Mouse (Mus musculus) layer of hippocampus, adult 8-10 months (tissue): ENCODE results near the gene Hoxa9. TPM values are rescaled to one million over a fixed set of nuclear protein-coding genes. Genes with fewer than 3 reads are reported as not detected.

Experiments
- DNase-seq, 2 experiments: peaks; one replicate each; pipeline ENCODE4 v3.0.0; 2022; ENCODE audit warnings: low spot score in 2 of 2
- total RNA-seq, 4 experiments: library from RNA; stranded (reverse); gene quantifications; 2 replicates each; pipeline ENCODE4 v1.2.4; 2022

Gene Hoxa9
- not detected for total RNA-seq

DNA sequence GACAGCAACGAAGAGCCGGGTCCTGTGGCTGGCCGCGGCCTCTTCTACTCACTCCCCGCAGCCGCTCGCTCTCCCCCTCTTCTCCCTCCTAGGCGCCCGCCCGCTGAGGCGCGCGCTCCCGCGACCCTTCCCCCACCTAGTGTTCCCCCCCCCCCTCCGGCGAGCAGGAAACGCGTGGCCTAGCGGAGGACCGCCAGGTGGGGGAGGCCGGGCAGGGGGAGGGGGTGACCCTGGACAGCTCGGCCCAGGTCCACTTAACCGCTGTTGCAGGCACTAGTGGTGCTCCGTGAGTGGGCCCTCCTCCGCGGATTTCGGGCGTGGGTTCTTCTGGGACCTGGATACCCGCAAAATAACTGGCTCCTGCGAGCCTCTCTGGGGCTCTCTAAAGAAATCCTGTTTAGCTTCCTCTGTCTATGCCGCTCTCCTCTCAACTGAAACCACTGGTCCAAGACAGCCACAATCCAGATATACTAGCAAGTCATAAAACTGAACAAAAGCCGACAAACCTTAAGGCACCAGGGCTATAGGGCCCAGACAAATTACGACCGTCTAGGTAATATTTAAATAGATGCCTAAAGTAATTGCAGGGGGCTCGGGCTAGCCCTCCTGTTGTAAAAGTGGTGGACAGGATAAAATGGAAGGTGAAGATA, at the start of gene Hoxa9:
TSS of gene Hoxa9 (minus strand) at position 574 of the 650 bp plus-strand sequence.
- DNase-seq, result no peak

DNA sequence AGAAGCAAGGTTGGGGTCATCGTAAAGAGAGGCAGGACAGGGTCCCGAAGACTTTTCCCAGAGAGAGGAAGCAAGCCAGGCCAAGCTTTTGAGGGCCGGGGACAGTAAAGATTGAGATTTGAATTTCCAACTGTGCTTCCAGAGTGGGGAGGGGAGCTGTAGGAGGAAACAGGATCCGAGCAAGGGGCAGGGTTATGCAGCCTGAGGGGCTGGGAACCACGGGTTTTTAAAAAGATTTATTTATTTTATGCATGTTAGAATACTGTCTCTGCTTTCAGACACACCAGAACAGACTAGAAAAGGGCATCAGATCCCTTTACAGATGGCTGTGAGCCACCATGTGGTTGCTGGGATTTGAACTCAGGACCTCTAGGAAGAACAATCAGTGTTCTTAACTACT, 46.0 kb upstream of the Hoxa9 start:
- no peak for DNase-seq

DNA sequence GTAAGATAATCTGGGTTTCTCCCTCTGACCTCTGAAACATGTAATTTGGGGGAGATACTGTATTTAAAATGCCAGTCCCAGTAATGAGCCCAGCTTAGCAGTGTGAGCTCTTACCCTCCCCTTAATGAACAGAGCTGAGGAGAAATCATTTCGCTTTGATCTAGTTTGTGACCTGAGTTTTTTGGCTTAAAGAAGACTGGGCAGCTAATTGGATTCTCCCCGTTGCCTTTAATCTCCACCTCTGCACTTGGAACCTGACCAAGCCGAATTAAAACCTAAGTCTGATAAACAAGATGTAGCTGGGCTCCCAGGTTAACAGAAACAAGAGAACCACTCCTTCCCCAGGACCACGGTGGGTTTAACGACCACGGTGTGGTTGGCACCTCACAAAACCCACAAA, 45.5 kb upstream of the Hoxa9 start:
- DNase-seq, result no peak

DNA sequence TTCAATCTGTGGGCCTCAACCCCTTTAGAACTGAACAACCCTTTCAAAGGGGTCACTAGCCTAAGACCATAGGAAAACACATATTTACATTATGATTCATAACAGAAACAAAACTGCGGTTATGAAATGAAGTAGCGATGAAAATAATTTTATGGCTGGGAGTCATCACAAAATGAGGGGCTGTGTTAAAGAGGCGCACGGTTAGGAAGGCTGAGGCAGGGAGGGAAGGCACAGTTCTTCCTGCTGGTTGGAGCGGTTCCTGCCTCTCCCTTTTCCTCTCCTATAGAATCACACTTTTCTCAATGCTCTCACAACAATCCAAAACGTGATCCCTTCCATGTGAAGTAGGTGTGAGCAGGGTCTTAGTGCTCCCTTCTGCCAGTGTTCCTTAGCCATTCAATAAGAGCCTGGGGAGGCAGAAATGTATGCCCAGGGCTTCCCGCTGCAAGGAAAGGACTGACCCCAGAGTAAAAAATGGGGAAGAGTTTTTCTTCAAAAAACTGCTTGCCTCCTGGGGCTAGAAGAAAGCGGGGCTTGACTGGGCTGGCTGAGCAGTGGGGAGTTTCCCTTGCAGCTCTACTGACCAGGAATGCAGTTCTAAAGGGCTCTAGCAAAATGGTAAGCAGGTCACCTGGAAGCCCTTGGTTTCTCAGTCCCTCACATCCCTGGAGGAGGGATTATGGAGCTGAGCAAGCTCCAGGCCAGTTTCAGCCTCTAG, 44.8 kb upstream of the Hoxa9 start:
- no peak for DNase-seq

DNA sequence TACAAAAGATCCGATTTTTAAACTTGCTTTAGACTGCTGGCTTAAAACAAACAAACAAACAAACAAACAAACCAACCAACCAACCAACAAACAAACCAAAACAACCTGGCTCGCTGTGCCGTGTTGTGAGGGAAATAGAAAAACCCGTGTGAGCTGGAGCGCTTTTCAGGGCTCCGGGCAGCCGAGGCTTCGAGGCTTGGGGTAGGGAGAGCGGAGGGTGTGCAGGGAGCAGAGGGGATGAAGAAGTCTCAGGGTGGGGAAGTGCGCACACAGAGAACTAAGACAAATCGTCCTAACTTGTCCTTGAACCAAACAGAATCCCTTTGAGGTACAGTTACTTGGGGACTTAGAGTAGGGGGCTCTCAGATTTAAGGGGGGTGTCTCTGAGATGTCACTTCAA, 43.7 kb upstream of the Hoxa9 start:
- no peak for DNase-seq

DNA sequence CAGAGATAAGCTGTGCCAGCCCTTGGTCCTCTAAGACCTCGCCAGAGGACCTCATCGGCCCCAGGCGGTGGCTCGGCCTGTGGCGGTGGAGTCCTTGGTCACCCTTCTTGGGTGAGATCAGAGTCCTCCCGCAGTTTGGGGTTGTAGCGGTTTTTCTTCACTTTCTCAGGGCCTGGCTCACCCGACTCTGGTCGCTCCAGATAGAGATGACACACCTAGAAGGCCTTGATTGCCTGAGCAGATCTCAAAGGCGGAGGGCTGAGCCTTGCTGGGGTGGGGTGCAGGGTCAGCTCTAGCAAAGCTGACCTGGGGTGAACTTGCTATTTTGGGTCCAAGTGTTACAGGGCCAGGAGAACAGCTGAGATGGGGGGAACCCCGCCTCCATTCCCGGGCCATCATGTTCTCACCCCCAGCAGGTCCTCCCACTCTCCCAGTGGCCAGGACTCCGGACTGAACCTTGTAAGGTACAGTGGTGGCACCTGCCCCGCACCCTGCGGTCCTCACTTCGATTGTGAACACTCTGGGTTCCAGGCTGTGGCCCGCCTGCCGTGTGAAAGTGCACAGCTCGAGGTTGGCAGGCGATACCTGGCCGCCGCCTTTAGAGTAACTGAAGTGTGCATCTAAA, 42.9 kb upstream of the Hoxa9 start:
- DNase-seq, result no peak

DNA sequence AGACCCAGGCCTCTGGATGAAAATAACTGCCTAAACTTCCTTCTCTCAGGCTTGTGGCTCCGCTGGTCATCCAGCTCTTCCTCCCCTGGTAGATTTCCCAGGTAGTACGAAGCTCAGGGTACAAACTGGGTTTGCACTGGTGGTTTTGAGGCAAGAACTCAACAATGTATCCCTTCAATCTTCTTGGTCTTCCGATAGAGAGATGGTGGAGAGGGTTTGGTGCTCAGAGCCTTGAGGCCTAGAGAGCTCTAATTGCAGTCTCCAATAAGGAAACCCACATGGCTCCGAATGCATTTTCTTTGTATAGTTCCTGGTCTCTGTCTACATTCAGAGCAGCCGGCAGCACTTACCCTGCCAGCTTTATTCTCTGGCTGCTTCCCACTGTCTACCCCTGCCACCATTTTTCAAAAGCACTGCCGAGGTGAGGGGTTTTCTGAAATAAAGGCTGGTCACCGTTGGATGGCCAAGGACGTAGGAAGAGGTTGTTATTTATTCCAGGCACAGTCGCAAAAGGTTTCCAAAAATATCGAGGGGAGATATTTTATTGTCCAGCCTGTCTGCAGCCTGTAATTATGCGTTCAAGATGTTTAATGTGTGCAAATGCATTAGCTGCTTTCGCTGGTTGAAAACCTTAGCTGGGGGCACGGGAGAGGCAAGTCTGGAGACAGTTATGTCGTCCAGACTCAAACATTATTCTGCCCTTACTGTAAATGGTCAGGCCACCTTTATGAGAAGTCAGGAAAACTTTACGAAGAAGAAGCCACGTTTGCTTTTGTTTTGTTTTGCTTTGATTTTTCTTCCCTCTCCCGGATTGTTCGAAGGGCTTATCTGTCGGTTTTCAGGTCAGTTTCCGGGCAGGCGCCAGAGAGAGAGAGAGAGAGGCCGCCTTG, 42.1 kb upstream of the Hoxa9 start:
- DNase-seq, result no peak

DNA sequence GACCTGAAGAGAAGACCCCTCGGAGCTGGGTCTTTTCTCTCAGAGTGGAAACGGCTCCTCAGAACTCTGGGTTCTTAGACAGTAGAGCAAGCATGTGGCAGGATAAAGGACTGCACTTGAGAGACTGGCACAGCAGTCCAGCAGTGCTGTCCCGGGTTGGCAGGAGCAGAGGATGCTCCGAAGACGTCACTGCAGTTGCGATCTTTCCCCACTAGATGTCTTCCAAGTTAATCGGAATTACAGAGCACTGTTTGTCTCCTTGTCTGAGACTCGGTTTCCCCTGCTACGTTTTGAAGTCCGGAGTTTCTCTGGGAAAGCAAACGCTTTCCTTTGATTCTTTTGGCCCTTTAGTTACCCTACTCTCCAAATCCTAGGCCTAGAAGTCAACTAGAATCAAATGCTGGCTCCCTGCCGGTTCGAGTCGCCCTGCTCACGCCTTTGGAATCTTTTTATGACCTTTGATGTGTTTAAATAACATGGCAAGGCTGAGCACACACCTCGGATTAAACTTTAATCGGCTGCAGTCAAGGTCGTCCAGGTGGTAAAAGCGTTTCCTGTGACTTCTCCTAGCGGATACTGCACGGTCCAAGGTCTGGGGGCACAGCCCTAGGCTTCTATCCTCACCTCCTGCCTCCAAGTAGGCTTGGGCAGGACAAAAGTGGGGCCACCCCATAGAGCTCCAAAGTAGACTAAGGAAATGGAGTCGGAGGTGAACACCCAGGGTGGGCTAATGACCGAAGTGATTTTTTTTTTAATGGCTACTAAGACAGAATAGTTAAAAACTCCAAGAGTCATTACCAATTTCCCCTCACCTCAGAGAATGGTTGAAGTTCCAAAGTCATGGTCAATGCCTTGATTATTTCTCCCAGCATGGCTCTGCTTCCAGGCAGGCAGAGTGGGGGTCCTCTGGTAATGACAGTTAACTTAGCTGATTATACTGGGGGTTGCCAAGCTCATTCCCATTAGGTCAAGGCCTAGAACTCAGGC, 39.9 kb upstream of the Hoxa9 start:
- peak in 1 of 2 experiments; percentile 58 for DNase-seq

DNA sequence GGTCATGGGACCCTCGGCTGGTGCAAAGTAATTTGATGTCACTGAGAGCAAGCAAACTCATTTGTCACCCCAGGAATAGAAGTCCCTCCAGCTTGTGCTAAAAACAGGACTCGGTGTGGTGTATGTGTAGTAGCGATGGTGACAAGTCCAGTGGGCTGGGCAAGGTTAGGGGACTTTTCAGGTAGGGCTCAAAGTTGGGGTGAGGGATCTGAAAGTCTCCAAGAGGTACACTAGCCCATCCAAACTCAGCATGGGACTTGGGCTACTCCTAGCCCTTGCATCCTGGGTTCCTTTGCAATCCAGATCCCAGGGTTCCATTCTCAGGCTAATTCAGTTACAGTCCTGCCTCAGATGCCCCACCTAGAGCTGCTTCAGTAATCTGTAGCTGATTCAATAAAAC, 37.9 kb upstream of the Hoxa9 start:
- DNase-seq, result no peak

DNA sequence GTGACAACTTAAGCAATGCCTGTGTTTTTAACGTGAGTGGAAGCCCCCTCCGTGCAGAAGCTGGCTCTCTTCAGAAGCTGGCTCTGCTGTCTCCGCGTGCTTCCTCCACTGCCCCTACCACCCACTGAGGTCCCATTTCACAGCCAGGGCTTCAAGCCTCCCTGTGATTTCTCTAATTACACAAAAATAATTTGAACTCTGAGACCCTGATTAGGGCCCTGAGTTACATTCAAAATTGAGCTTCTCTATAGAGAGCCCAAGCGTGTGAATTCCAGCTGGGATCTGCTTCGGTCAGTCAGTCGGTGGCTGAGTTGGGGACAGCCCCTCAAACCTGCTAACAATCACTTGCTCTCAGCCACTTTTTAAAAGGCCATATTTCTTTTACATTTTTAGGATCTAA, 37.5 kb upstream of the Hoxa9 start:
- DNase-seq, result no peak

DNA sequence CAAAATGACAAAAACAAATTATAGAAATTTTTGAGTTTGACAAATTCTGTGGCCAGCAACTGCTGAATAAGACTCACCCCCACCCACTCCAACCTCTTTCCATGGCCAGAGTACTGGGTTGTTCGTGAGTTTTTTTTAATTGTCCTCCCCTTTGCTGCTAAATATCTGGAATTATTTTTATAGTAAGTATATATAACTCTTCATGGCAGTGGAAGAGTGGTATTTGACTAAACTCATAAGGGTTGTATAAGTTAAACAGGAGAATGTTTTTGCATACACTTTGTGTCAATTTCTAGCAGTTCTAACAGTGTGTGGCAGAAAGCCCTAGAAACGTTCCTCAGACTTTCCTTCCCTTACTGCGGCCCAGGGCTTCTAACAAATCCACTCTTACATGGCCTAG, 36.8 kb upstream of the Hoxa9 start:
- DNase-seq, result no peak

DNA sequence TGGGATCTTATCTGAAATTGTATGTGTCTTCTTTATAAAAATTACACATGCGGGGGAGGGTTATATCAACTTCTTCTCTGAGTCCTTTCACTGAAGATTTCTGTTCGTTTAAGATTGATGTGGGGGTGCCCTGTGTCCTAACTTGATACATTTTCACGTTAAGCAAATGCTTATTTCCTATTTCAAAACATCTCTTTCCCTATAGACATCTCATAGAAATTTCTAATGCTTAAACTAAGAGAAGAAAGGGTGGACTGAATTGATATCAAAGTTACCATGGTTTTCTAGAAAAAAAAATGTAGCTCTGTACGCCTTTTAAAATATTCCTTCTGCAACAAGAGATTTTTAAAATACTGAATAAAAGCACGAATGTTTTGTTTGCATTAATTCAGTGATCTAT, 36.3 kb upstream of the Hoxa9 start:
- no peak for DNase-seq

DNA sequence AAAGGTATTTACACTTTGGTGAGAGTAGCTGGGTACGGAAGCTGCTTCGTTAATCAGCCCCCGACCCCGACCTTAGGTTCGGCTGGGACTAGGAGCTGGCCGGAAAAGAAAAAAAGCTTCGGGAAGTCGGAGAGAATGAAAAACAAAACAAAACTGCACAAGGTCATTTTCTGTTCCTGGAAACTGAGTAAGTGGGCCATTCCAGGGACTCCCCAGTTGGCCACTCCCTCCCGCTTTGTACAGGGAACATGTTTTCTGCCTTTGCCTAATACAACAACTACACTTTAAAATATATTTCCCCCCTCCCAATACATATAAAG, 35.7 kb upstream of the Hoxa9 start:
- DNase-seq, result no peak

DNA sequence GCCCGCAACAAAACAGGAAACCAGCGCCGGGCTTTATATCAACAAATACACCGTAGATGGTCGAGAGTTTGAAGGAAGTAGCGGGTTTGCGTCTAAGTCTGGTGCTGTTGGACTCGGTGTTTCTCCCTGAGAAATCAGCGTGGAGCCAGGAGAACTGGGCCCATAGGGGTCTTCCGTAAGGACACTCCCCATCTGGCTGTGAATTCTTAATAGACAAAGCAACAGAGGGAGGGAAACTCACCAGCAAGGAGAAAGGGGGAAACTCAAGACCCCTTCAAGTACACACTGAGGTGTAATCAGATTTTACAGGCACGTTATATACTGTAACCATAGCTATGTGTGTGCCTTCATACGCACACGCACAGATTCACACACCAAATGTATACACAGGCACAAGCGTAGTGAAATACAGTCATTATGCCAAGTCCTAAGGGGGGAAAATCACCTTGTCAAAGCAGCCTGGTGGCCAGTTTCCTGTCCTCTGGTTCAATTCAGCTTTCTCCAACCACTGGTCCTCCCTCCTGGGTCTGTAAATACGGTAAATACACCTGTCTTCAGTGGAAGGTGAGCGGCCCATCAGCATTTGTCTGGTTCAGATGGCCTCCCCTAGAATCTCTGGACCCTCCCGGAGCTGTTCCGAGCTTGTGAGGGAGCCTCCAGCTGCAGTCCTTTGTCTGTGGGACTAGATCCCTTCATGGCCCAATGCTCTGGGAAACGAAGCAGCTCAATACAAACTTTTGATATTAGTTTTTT, 35.2 kb upstream of the Hoxa9 start:
- DNase-seq, result no peak

DNA sequence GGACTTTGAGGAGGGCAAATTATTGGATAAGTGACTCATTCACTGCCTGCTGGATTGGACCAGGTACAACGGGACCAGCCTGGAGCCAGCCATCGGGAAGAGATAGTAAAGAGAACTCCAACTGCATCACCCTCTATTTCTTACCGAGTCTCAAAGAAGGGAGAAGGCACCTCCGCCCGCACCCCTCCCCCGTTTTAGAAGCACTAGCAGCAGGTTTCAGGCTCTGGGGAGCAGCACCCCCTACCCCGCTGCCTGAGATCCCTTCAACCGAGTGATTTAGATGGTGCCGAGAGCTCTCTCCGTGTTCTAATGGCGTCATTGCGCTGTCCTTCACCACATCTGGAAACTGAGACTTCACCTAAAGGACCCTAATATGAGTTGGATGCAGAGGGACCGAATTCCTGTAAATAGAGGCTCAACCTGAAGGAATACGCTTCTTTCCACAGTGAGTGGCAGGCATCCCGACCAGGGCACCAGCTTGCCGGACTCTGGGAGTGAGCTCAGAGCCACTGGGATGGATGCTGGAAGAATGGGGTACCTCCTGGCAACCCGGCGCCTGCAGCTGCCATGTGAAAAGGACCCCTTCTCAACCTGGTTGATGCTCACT, 34.5 kb upstream of the Hoxa9 start:
- no peak for DNase-seq

DNA sequence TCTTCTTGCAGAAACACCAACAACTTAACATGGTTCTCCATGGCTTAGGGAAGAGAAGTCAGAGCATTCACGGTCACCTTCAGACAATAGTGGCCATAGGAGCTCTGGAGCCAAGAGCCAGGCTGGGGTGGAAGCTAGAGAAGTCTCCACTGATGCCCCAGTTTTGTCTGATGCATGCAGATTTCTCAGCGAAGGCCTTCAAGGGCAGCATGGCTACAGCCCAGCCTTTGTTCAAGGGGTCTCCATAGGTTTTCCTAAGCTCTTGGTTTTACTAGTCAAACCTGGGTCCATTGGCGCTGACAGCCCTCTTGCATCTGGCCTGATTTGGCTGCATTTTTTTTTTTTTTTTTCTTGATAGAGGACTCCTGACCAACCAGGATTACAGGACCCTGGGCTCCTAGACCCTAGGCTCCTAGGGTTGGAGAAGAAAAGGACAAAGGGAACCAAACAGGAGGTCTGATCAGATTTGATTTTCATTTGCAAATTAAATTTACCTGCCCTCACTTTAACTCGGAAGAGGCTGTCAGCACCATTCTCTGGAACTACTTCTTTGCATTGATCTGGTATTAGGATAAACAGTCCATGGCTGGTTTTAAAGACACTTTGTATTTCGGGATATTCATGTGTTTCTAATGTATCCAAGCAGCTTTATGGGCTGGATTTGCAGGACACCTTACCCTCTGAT, 33.4 kb upstream of the Hoxa9 start:
- DNase-seq, result no peak

DNA sequence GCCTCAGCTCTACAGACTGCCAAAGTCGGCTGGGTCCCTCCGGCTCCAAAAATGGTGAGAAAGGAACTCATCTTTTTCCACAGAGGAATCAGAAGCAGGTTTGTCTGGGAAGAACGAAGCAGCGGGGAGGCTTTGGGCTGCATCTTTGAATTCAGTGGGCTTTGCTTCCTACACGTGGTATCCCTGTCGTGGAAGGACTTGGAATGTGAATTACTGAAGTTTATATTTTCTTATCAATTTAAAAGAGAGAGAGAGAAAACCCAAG, 32.4 kb upstream of the Hoxa9 start:
- no peak for DNase-seq

DNA sequence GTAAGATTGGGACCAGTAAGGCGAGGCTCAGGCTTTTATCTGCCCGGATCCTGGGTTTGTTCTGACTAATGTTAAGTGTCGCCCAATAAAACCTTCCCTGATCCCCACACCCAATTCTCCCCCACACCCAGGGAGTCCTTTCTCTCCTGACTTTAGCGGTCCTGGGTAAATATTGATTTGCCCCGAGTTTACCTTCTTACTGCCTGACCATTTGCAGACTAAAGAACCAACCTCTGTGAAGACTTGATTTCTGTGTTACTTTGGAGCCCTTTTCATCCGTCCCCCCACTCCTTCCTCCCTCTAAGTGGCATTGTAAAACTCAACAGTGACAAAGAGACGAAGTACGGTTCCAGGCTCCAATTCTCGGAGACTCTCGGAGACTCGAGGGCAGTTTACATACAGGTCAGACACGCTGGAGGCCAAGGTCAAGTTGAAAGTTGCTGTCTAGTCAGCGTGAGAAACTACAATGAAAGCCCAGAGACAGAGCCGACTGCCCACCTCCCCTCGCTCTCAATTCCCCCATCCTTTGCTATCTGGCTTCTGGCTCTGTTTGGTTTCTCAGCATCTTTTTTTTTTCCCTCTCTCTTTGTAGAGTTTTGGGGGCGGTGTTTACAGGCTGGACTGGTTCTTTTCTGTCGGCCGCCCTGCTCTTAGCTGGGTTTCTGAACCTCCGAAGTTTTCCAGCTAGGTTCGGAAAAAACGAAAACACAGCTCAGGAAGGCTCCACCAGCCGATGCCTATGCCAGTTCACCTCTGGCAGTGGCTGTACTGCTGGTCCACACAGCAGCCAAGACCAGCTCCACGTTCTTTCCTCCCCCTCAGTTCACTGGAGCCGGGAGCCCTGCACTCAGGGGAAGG, 31.8 kb upstream of the Hoxa9 start:
- DNase-seq, result no peak
